Mouse (Mus musculus): ENCODE results near the gene Maats1. TPM values are rescaled to one million over a fixed set of nuclear protein-coding genes. Genes with fewer than 3 reads are reported as not detected.
A peak's percentile ranks its signal among the peaks of the same experiment; 100 is the strongest.
"Not testable (repeated sequence)": the region's sequence is repeated elsewhere in the genome, so short reads cannot be mapped to it uniquely, and the experiment has no call there.

Maats1 gene
- total RNA-seq, 2 experiments from 2014 or later = 0.13 TPM; not detected in 1

- DNase-seq = peak in 1 of 2 experiments; percentile 14
These were observed 6.3 kb upstream of the Maats1 start for GRCm38 (mm10) chr16:38348217-38348761.

- peak in 1 of 2 experiments; percentile 17 for DNase-seq
These were observed 5.6 kb upstream of the Maats1 start for GRCm38 (mm10) chr16:38347588-38347987.

- DNase-seq = peak; percentile 97
These were observed 4.8 kb upstream of the Maats1 start, which contains the start of the genes Cox17 and Gm21987 for GRCm38 (mm10) chr16:38346529-38347325. TSS of gene Cox17 (plus strand) at chr16:38346991. TSS of gene Gm21987 (plus strand) at chr16:38347040.

- DNase-seq = peak in 1 of 2 experiments; percentile 60
These were observed 3.2 kb upstream of the Maats1 start for GRCm38 (mm10) chr16:38344941-38345725.

- not testable (repeated sequence) for DNase-seq
These were observed 3.9 kb downstream of the Maats1 start for GRCm38 (mm10) chr16:38338077-38338476.

GRCm38 (mm10) chr16:38334431-38334830 lies 7.5 kb downstream of the Maats1 start:
- DNase-seq = no peak

GRCm38 (mm10) chr16:38329340-38329739 lies 12.6 kb downstream of the Maats1 start:
- no peak for DNase-seq

GRCm38 (mm10) chr16:38326778-38327397 lies 15.1 kb downstream of the Maats1 start:
- DNase-seq = no peak

- DNase-seq = no peak
These were observed 17.6 kb downstream of the Maats1 start for GRCm38 (mm10) chr16:38324311-38324710.

GRCm38 (mm10) chr16:38321452-38321935 lies 20.4 kb downstream of the Maats1 start:
- DNase-seq = peak; percentile 29 to 67

GRCm38 (mm10) chr16:38319087-38319486 lies 22.9 kb downstream of the Maats1 start:
- no peak for DNase-seq

- DNase-seq = no peak
These were observed 23.5 kb downstream of the Maats1 start for GRCm38 (mm10) chr16:38318492-38318891.

GRCm38 (mm10) chr16:38308195-38308594 lies 33.7 kb downstream of the Maats1 start:
- DNase-seq = no peak

- no peak for DNase-seq
These were observed 34.3 kb downstream of the Maats1 start for GRCm38 (mm10) chr16:38307651-38308050.

- DNase-seq = no peak
These were observed 34.7 kb downstream of the Maats1 start for GRCm38 (mm10) chr16:38307221-38307605.

GRCm38 (mm10) chr16:38306571-38307220 lies 35.2 kb downstream of the Maats1 start:
- peak in 1 of 2 experiments; percentile 4 for DNase-seq

- peak; percentile 21 to 31 for DNase-seq
These were observed 37.3 kb downstream of the Maats1 start for GRCm38 (mm10) chr16:38304460-38305194.

- DNase-seq = no peak
These were observed 39.6 kb downstream of the Maats1 start for GRCm38 (mm10) chr16:38302367-38302766.

GRCm38 (mm10) chr16:38298410-38298809 lies 43.5 kb downstream of the Maats1 start:
- DNase-seq = no peak

- DNase-seq = peak in 1 of 2 experiments; percentile 12
These were observed 46.5 kb downstream of the Maats1 start for GRCm38 (mm10) chr16:38295349-38295930.

Measured in heart, adult 18-20 months (tissue).